Mouse (Mus musculus): ENCODE measurements around the gene Jag2. TPM values are rescaled to one million over a fixed set of nuclear protein-coding genes. Genes with fewer than 3 reads are reported as not detected.

Gene Jag2
- polyA plus RNA-seq, 1 experiment from 2014 or later = 5.3 TPM

GRCm38 (mm10) chr12:112860765-112861164 is 68.8 kb downstream of the Jag2 start:
- no peaks in the 10 kb centered on the region for H3K27me3 ChIP-seq (replicated peaks; ENCODE audit: control insufficient read depth, insufficient read depth, low read length)
- 72% methylated on average over 7 of the region's 7 CpGs for WGBS

GRCm38 (mm10) chr12:112859930-112860329 is 69.6 kb downstream of the Jag2 start:
- Histone ChIP-seq H3K27me3 (replicated peaks; ENCODE audit: control insufficient read depth, insufficient read depth, low read length) (no peaks in the 10 kb centered on the region), H3K9me3 (replicated peaks; ENCODE audit: control insufficient read depth, low read length) (no peaks in the 10 kb centered on the region), H3K27ac (ENCODE audit: low read depth, low read length) (no peak overlapping the region), H3K9ac (ENCODE audit: low read length) (no peak overlapping the region), H3K4me2 (ENCODE audit: low read length) (no peak overlapping the region), H3K36me3 (ENCODE audit: control insufficient read depth, insufficient read depth, low read length) (no peaks in the 10 kb centered on the region), H3K4me3 (ENCODE audit: low read depth, low read length) (no peak overlapping the region), H3K4me1 (ENCODE audit: control insufficient read depth, insufficient read depth, low read length) (no peaks in the 10 kb centered on the region)
- DNase-seq (ENCODE audit: low spot score) (no peak), ATAC-seq (no peak)
- WGBS = 79% methylated on average over 8 of the region's 8 CpGs

More at GRCm38 (mm10) chr12:112860765-112861164, 68.8 kb downstream of the Jag2 start:
- Histone ChIP-seq H3K9me3 (replicated peaks; ENCODE audit: control insufficient read depth, low read length) (no peaks in the 10 kb centered on the region), H3K36me3 (ENCODE audit: control insufficient read depth, insufficient read depth, low read length) (no peaks in the 10 kb centered on the region), H3K9ac (ENCODE audit: low read length) (no peak overlapping the region), H3K4me2 (ENCODE audit: low read length) (no peak overlapping the region), H3K27ac (ENCODE audit: low read depth, low read length) (no peak overlapping the region), H3K4me1 (ENCODE audit: control insufficient read depth, insufficient read depth, low read length) (no peaks in the 10 kb centered on the region), H3K4me3 (ENCODE audit: low read depth, low read length) (no peak overlapping the region)
- ATAC-seq = no peak
- DNase-seq (ENCODE audit: low spot score) = no peak

DNA sequence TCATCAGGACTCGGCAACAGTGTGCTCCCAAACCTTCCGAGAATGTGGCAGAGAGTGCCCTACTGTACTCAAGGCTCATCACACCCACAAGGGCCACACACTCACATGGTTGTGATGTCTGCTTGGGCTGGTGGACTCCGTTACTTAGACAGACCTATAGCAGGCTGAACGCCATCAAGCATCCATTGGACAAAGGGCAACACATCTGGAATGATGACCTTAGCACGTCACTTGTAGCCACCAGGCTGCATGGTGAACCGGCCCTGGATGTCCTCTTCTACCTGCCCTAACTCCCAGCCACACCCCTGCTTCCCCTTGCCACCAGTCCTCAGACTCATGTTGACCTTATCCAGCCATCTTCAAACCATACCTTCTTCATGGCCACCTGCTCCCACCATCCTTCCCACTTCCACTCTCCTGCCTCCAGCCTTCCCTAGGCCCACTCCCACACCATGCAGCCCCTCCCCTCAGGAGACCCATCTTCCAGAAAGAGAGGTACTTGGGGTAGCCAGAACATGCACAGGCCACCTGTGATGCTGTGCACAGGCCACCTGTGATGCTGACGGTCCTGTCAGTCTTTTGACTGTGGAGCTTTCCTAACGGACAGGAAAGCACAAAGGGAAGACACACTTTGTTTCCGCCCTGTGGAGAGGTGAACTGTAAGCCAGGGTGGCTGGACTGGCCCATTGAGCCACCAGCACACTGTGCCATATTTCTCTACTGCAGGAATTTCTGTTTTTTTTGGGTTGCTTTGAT is 70.8 kb downstream of the Jag2 start:
- no peak for ATAC-seq
- H3K9ac ChIP-seq (ENCODE audit: low read length) = no peak overlapping the region
- H3K4me3 ChIP-seq (ENCODE audit: low read depth, low read length) = no peak overlapping the region
- no peaks in the 10 kb centered on the region for H3K27me3 ChIP-seq (replicated peaks; ENCODE audit: control insufficient read depth, insufficient read depth, low read length)
- no peak overlapping the region for H3K27ac ChIP-seq (ENCODE audit: low read depth, low read length)
- no peaks in the 10 kb centered on the region for H3K36me3 ChIP-seq (ENCODE audit: control insufficient read depth, insufficient read depth, low read length)
- WGBS = 90% methylated on average over 9 of the region's 9 CpGs
- no peaks in the 10 kb centered on the region for H3K9me3 ChIP-seq (replicated peaks; ENCODE audit: control insufficient read depth, low read length)
- DNase-seq (ENCODE audit: low spot score) = no peak
- H3K4me1 ChIP-seq (ENCODE audit: control insufficient read depth, insufficient read depth, low read length) = no peaks in the 10 kb centered on the region
- no peak overlapping the region for H3K4me2 ChIP-seq (ENCODE audit: low read length)

Small RNA genes within 50 kb of the gene (microRNA-seq; reads per million reads assigned to microRNA genes)
- gene Mir6941 = not detected

Other genes starting within 250 kb of the Jag2 start
- 10.3 and 15.7 TPM in 2 replicates for gene Cep170b, start 209.3 kb downstream of the Jag2 start, polyA plus RNA-seq (2014; fragmentation: Nextera tagmentation; extraction: Ambion mirVana)
- gene Pld4, start 169.1 kb downstream of the Jag2 start, polyA plus RNA-seq (2014; fragmentation: Nextera tagmentation; extraction: Ambion mirVana) = 5.9 and 7.0 TPM in 2 replicates
- gene Ahnak2, start 127.1 kb downstream of the Jag2 start, polyA plus RNA-seq (2014; fragmentation: Nextera tagmentation; extraction: Ambion mirVana) = 0.29 and 0.51 TPM in 2 replicates
- gene Clba1, start 120.8 kb downstream of the Jag2 start, polyA plus RNA-seq (2014; fragmentation: Nextera tagmentation; extraction: Ambion mirVana) = 17.0 and 19.4 TPM in 2 replicates
- 101 and 112 TPM in 2 replicates for gene Cdca4, start 100.4 kb downstream of the Jag2 start, polyA plus RNA-seq (2014; fragmentation: Nextera tagmentation; extraction: Ambion mirVana)
- not detected in 2 replicates for gene Gpr132, start 61.5 kb downstream of the Jag2 start, polyA plus RNA-seq (2014; fragmentation: Nextera tagmentation; extraction: Ambion mirVana)
- gene Nudt14, start 12.3 kb upstream of the Jag2 start, polyA plus RNA-seq (2014; fragmentation: Nextera tagmentation; extraction: Ambion mirVana) = 62.8 and 75.9 TPM in 2 replicates
- gene Btbd6, start 46.7 kb upstream of the Jag2 start, polyA plus RNA-seq (2014; fragmentation: Nextera tagmentation; extraction: Ambion mirVana) = 35.0 and 37.5 TPM in 2 replicates
- gene Brf1, start 70.9 kb upstream of the Jag2 start, polyA plus RNA-seq (2014; fragmentation: Nextera tagmentation; extraction: Ambion mirVana) = 43.0 and 51.0 TPM in 2 replicates
- gene Pacs2, start 84.7 kb upstream of the Jag2 start, polyA plus RNA-seq (2014; fragmentation: Nextera tagmentation; extraction: Ambion mirVana) = 16.1 and 21.6 TPM in 2 replicates
- not detected in 2 replicates for gene Tex22, start 144.7 kb upstream of the Jag2 start, polyA plus RNA-seq (2014; fragmentation: Nextera tagmentation; extraction: Ambion mirVana)
- 16.6 and 18.7 TPM in 2 replicates for gene Mta1, start 168.5 kb upstream of the Jag2 start, polyA plus RNA-seq (2014; fragmentation: Nextera tagmentation; extraction: Ambion mirVana)
- gene Crip2, start 210.5 kb upstream of the Jag2 start, polyA plus RNA-seq (2014; fragmentation: Nextera tagmentation; extraction: Ambion mirVana) = 354 and 404 TPM in 2 replicates
- 32.5 and 46.1 TPM in 2 replicates for gene Crip1, start 216.5 kb upstream of the Jag2 start, polyA plus RNA-seq (2014; fragmentation: Nextera tagmentation; extraction: Ambion mirVana)
- gene Tedc1, start 226.6 kb upstream of the Jag2 start, polyA plus RNA-seq (2014; fragmentation: Nextera tagmentation; extraction: Ambion mirVana) = 9.5 and 10.2 TPM in 2 replicates